Mouse (Mus musculus) lung, adult 2 months (tissue): ENCODE results near the gene Pcdh9. TPM values are rescaled to one million over a fixed set of nuclear protein-coding genes. Genes with fewer than 3 reads are reported as not detected.

Experiments used
- DNase-seq: peaks from one replicate; pipeline ENCODE4 v3.0.0; 2022
- H3K4me1 ChIP-seq: fragments of 200-500 bp; 2 replicates; pipeline ENCODE4 v1.6.1; 2011; ENCODE audit warnings: low read length; ENCODE audit not compliant: control insufficient read depth, insufficient read depth
- H3K4me3 ChIP-seq: fragments of 200-500 bp; replicated peaks from 2 replicates; pipeline ENCODE3; 2011; ENCODE audit warnings: low read depth, mild to moderate bottlenecking, control low read depth, low read length; ENCODE audit errors: extremely low read depth
- CTCF ChIP-seq: fragments of 200-500 bp; IDR thresholded peaks from 2 replicates; pipeline ENCODE4 v1.5.1; 2011; ENCODE audit warnings: mild to moderate bottlenecking, low read length, control low read depth; ENCODE audit not compliant: insufficient read depth
- POLR2A ChIP-seq: fragments of 200-500 bp; IDR thresholded peaks from 2 replicates; pipeline ENCODE4 v1.6.1; 2011; ENCODE audit warnings: low read depth, mild to moderate bottlenecking, control low read depth, low read length, borderline replicate concordance; ENCODE audit errors: extremely low read depth
- WGBS: fragments of 180-500 bp; shearing (Covaris S2); methylation state at CpG from one replicate; pipeline ENCODE4 v1.1.7; 2018; 5-methylcytosine and 5-hydroxymethylcytosine counted together
- polyA plus RNA-seq: library from polyadenylated mRNA; depleted of rRNA; stranded (reverse); fragments of >200 nt; gene quantifications from 2 replicates; pipeline ENCODE4 v1.2.3, GENCODE M21; 2012

Gene Pcdh9
- polyA plus RNA-seq, 1 experiment, result 0.27 TPM

- DNase-seq, result no peak
- Histone ChIP-seq H3K4me3 (no peak overlapping the region), H3K4me1 (no peaks in the 10 kb centered on the region)
- WGBS, result 54% methylated on average over 2 of the region's 2 CpGs
- no peak for TF ChIP-seq POLR2A
- TF ChIP-seq CTCF, result no peak
Observed at GRCm38 (mm10) chr14:93085646-93086045, 804.8 kb downstream of the Pcdh9 start.

- WGBS, result 53% methylated on average over 2 of the region's 2 CpGs
- H3K4me3 ChIP-seq, result no peak overlapping the region
- H3K4me1 ChIP-seq, result no peaks in the 10 kb centered on the region
- no peak for DNase-seq
- TF ChIP-seq CTCF (no peak), POLR2A (no peak)
Observed at GRCm38 (mm10) chr14:93083140-93083539, 807.3 kb downstream of the Pcdh9 start.

- 19% methylated on average over 2 of the region's 2 CpGs for WGBS
- H3K4me3 ChIP-seq, result no peak overlapping the region
- no peak for DNase-seq
- TF ChIP-seq CTCF, result no peak
- no peak for TF ChIP-seq POLR2A
- no peaks in the 10 kb centered on the region for H3K4me1 ChIP-seq
Observed at GRCm38 (mm10) chr14:93080910-93081309, 809.6 kb downstream of the Pcdh9 start.

- no peak for DNase-seq
- 39% methylated on average over 2 of the region's 2 CpGs for WGBS
- Histone ChIP-seq H3K4me1 (no peaks in the 10 kb centered on the region), H3K4me3 (no peak overlapping the region)
- no peak for TF ChIP-seq CTCF
- no peak for TF ChIP-seq POLR2A
Observed at GRCm38 (mm10) chr14:93075761-93076160, 814.7 kb downstream of the Pcdh9 start.

GRCm38 (mm10) chr14:93072346-93072745, 818.1 kb downstream of the Pcdh9 start:
- no peaks in the 10 kb centered on the region for H3K4me1 ChIP-seq
- TF ChIP-seq POLR2A (no peak), CTCF (no peak)
- 69% methylated on average over 5 of the region's 5 CpGs for WGBS
- no peak overlapping the region for H3K4me3 ChIP-seq
- no peak for DNase-seq

- no peak overlapping the region for H3K4me3 ChIP-seq
- DNase-seq, result no peak
- no peak for TF ChIP-seq CTCF
- no peak for TF ChIP-seq POLR2A
- no peaks in the 10 kb centered on the region for H3K4me1 ChIP-seq
- 29% methylated on average over 4 of the region's 4 CpGs for WGBS
Observed at GRCm38 (mm10) chr14:93070140-93070539, 820.3 kb downstream of the Pcdh9 start.

DNA sequence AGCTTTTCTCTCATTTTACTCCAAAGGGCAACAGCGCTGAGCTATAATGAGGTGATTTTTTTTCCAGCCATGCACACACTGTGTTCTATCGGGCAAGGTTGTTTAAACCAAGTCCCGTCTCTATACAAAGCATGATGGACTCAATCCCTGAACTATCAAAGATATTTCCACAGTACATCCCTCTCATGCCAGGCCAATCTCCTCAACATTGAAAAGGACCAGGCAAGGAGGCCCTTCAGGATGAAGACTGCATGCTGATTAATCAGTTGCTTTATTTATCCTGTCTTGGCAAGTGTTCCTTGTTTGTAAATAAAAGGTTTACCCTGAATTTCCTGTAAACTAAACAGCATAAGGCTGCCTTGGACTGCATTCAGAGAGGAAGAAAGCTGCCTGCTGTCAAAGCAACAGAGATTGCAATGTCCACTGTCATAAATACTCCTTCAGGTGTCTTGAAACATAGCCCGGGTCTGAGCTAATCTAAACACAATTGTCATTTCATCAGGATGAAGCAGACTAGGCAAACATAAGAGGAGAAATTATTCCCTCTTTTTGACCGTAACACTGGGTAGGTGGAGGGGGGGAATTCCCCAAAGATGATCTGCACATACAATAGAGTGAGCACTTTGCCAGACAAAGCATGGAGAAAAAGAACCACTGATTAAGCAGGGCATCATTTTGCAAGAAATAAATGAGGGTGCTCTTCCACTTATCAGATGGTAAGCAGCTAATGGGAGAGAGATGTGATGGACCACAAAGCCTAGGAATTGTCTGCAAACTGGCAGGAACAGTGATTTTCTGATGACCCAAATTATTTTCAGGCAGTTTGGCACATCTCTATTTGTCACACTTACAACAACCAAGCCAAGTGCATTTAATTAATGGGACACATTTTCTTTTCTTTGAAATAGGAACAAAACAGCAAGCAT, 822.8 kb downstream of the Pcdh9 start:
- 41% methylated on average over 5 of the region's 5 CpGs for WGBS
- Histone ChIP-seq H3K4me3 (no peak overlapping the region), H3K4me1 (no peaks in the 10 kb centered on the region)
- TF ChIP-seq CTCF (no peak), POLR2A (no peak)
- DNase-seq, result no peak

DNA sequence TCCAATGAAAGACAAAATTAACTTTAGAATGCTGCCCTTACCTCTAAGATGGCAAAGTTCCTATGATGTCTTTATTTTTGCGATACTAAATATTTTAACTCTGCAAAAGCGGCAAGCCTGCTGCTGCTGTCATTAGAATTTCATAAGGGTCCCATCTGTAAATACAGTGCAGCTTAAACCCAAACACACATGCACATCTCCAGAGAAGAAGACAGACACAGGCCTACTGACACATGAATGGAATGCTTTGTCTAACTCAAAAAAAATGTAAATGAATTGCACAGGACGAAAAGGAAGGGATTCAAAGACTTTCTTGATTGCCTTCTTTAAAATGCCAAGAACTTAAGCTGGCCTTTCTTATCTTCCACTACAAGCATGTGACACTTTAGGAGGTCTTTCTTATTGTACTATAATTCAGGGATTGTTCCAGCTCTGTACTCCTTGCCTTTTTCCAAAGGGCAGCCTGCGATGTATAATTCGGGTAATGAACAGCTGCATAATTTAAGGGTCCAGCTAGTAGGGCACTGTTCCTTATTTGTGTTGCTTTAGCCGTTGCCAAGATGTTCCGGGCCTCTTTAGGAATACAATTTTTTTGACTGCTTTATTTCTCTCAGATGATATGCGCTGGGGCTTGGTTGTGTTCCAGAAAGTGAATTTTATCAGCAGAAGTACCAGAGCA, 823.6 kb downstream of the Pcdh9 start:
- H3K4me3 ChIP-seq, result no peak overlapping the region
- TF ChIP-seq CTCF, result no peak
- TF ChIP-seq POLR2A, result no peak
- DNase-seq, result no peak
- WGBS, result 55% methylated on average over 8 of the region's 8 CpGs
- H3K4me1 ChIP-seq, result no peaks in the 10 kb centered on the region

- TF ChIP-seq POLR2A, result no peak
- TF ChIP-seq CTCF, result no peak
- no peak for DNase-seq
- Histone ChIP-seq H3K4me3 (no peak overlapping the region), H3K4me1 (no peaks in the 10 kb centered on the region)
- WGBS, result 59% methylated on average over 5 of the region's 5 CpGs
Observed at GRCm38 (mm10) chr14:93061824-93062620, 828.5 kb downstream of the Pcdh9 start.
